Mouse (Mus musculus) embryonic facial prominence, embryonic 10.5 days (tissue): ENCODE measurements at regions not wholly inside any gene's neighbourhood (a gene's known extent, or its start where the extent isn't known, plus 50 kb on each side); places are given as distances from the start of the nearest gene placed in this dataset.

Experiments
- DNase-seq: peaks from one replicate; pipeline ENCODE4 v3.0.0-alpha.2; 2017; ENCODE audit warnings: low spot score
- H3K27ac ChIP-seq: fragments of 300-500 bp; sonication (generic); replicated peaks from 2 replicates; pipeline ENCODE4 v1.5.1; 2016; ENCODE audit warnings: mild to moderate bottlenecking
- H3K27me3 ChIP-seq: fragments of 300-500 bp; sonication (generic); replicated peaks from 2 replicates; pipeline ENCODE4 v1.6.1; 2016; ENCODE audit warnings: low read depth, mild to moderate bottlenecking; ENCODE audit not compliant: poor library complexity, severe bottlenecking
- H3K36me3 ChIP-seq: fragments of 300-500 bp; sonication (generic); replicated peaks from 2 replicates; pipeline ENCODE4 v1.6.1; 2016; ENCODE audit warnings: mild to moderate bottlenecking, moderate library complexity
- H3K4me1 ChIP-seq: fragments of 300-500 bp; sonication (generic); 2 replicates; pipeline ENCODE4 v1.6.1; 2016
- H3K4me3 ChIP-seq: fragments of 300-500 bp; sonication (generic); 2 replicates; pipeline ENCODE4 v1.5.1; 2016; ENCODE audit warnings: mild to moderate bottlenecking, moderate library complexity
- H3K9me3 ChIP-seq: fragments of 300-500 bp; sonication (generic); 2 replicates; pipeline ENCODE4 v1.6.1; 2016; ENCODE audit warnings: mild to moderate bottlenecking
- WGBS: fragments of 180-500 bp; shearing (Covaris S2); methylation state at CpG from one replicate; pipeline ENCODE4 v1.1.7; 2016; 5-methylcytosine and 5-hydroxymethylcytosine counted together

DNA sequence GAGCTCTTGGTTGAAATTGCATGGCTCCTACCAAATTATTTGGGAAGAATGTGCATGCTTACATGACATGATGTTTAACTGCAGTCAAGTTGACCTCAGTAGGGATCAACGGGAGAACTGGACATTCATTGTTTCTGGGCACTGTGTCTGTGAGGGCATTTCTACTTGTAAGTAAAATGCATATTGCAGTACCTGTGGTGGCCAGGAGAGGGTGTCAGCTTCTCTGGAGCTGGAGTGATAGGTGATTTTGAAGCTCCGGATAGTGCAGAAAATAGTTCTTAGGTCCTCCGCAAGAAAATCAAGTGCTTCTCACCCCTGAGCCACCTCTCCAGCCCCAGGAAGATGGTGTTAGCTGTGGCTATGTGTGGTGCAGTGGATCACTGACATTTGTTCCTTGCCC is 396.7 kb downstream of the Fam19a5 start:
- peak; percentile 61 for DNase-seq
- H3K4me3 ChIP-seq = no peak overlapping the region
- H3K27ac ChIP-seq = no peak overlapping the region
- no peaks in the 10 kb centered on the region for H3K27me3 ChIP-seq
- no peaks in the 10 kb centered on the region for H3K4me1 ChIP-seq
- no peaks in the 10 kb centered on the region for H3K36me3 ChIP-seq
- H3K9me3 ChIP-seq = no peaks in the 10 kb centered on the region
- WGBS = 57% methylated on average over 3 of the region's 3 CpGs

DNA sequence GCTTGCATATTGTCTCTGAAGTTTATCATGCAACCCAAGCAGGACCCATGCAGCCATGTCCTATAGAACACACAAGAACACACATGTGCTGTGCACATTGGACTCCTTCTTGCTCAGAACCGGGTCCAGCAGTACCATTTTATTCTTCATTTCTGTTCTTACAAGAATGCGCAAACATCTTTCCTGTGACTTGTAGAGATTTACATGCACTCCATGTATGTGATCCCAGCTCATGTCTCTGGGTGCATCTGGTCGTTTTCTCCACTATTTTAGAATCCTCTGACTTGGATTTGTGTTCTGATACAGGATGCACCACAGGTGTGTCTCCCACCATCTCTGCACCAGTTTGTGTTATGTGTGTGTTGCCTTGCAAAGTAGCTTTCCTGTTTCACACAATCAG is 408.4 kb downstream of the Fam19a5 start:
- Histone ChIP-seq H3K27me3 (no peaks in the 10 kb centered on the region), H3K4me3 (no peak overlapping the region), H3K36me3 (no peaks in the 10 kb centered on the region), H3K9me3 (no peaks in the 10 kb centered on the region), H3K4me1 (peaks cover 7% of the 10 kb centered on the region; the same call in 1 of the 2 replicates), H3K27ac (no peak overlapping the region)
- no peak for DNase-seq
- WGBS = 87% methylated on average over 3 of the region's 3 CpGs

DNA sequence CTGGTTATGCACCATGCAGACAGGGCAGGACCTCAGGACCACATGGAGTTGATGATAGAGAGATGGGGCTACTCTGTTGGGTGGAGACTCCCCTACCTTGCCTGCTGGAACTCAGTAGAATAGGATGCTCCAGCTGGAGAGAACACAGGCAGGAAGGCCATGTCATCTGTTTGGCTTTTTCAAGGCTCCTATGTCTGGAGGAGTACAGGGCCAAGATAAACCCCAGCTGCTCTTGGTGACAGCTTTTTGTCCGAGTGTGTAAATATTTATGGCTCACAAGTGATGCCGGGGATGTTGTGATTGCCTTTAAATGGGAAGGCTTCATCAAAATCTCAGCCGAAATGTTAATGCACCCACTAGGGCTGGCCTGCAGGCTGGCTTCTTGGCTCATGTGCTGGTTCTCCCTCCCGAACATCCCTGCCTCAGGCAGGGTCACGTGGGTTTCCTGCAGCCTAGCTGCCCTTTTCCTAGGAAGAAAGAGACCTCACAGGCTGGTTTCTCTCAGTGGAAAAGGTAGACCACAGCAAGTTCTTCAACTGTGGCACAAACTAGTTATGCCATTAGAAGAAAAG is 411.7 kb downstream of the Fam19a5 start:
- 73% methylated on average over 5 of the region's 5 CpGs for WGBS
- Histone ChIP-seq H3K4me3 (no peak overlapping the region), H3K27me3 (no peaks in the 10 kb centered on the region), H3K27ac (no peak overlapping the region), H3K9me3 (no peaks in the 10 kb centered on the region), H3K4me1 (peaks cover 7% of the 10 kb centered on the region; the same call in 1 of the 2 replicates), H3K36me3 (no peaks in the 10 kb centered on the region)
- no peak for DNase-seq

DNA sequence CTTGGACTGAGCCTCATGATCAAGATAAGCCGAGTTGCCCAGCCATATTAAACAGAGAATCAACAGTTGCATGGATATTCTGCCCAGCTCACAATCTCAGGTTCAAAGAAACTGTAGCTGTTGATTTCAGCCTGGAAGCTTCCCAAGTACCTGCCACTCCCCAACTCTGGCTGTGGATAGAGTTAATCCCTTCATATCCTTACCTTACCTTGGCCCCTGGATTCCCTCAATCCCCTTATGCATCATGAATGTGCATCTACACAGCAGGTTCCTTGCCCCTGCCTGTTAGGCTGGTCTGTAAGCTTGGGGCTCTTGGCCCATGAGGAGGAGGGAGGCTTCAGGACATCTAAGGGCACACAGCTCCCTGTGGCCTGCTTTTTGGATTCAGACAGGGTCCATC is 414.8 kb downstream of the Fam19a5 start:
- no peak overlapping the region for H3K4me3 ChIP-seq
- H3K4me1 ChIP-seq = peaks cover 7% of the 10 kb centered on the region; the same call in 1 of the 2 replicates
- 75% methylated on average over 1 of the region's 1 CpGs for WGBS
- no peaks in the 10 kb centered on the region for H3K9me3 ChIP-seq
- no peak for DNase-seq
- no peak overlapping the region for H3K27ac ChIP-seq
- H3K36me3 ChIP-seq = no peaks in the 10 kb centered on the region
- no peaks in the 10 kb centered on the region for H3K27me3 ChIP-seq

DNA sequence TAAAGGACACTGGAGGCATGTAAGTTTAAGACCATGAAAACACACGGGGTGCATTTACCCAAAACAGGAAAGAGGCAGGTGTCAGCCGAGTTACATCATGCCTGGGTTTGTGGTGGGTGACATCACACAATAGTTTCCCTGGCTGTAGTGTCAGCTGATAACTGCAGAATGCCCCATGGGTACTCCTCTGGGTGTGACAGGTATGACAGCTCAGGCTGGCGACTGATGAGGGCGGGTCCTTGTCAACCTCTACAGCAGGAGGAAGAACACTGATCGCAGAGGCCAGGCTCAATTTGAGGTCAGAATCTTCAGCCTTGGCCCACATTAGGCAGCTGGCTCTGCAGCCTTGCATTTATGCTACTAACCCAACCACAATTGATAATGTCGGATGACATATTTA is 428.5 kb downstream of the Fam19a5 start:
- WGBS = 86% methylated on average over 6 of the region's 6 CpGs

DNA sequence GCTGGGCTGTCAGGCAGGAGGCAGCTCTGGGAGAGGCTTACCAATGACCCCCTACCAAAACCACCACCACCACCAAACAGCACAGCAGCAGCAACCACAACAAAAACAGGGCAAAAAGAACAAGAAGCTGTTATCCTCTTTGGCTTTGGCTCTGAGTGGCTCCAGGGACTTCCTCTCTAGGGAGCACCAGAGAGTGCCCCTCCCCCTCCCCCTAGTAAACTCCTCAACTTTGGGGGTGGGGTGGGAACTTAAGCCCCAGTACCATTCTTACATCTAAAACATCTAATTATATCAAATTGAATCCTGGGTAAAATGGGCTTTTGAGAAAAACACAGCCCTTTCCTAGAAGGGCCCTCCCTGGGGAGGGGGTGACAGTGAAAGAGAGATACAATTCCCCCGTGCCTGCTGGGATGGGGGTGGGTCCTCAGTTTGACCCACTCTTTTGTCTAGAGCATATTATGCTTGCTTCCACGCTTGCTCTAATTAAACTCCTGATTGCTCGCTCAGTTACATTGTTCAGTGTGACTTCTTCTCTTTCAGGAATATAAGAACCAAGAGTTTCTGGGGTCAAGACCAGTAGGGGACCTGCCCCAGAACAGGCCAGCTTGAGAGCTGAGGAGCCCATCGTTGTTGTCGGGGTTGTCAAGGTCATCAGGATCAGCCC is 443.4 kb downstream of the Fam19a5 start:
- Histone ChIP-seq H3K4me3 (no peak overlapping the region), H3K36me3 (no peaks in the 10 kb centered on the region), H3K9me3 (no peaks in the 10 kb centered on the region), H3K27ac (peak overlapping the region; percentile 54; the same call in 1 of the 2 replicates), H3K27me3 (no peaks in the 10 kb centered on the region), H3K4me1 (peaks cover 28% of the 10 kb centered on the region)
- DNase-seq = peak; percentile 18
- 16% methylated on average over 5 of the region's 5 CpGs for WGBS

More for the DNA sequence above, 428.5 kb downstream of the Fam19a5 start:
- peaks cover 11% of the 10 kb centered on the region for H3K4me1 ChIP-seq
- no peak for DNase-seq
- H3K27me3 ChIP-seq = no peaks in the 10 kb centered on the region
- no peaks in the 10 kb centered on the region for H3K36me3 ChIP-seq
- H3K27ac ChIP-seq = no peak overlapping the region
- H3K9me3 ChIP-seq = no peaks in the 10 kb centered on the region
- no peak overlapping the region for H3K4me3 ChIP-seq

DNA sequence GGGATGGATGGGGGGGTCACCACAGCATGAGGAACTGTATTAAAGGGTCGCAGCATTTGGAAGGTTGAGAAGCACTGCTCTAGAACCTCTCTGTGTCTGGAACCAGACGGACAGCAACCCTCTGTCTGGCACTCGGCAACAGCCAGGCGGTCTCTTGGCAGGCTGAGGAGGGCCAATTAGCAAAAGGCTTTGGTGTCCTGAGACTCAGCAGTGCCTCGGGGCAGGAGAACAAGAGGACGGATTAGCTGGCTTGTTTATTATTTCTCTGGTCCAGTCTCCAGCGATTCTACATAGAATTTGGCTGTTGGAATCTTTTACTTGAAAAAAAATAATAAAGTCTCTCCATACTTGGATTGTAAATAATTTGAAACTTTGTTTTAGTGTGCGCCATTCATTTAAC is 450.4 kb downstream of the Fam19a5 start:
- no peak overlapping the region for H3K27ac ChIP-seq
- H3K27me3 ChIP-seq = no peaks in the 10 kb centered on the region
- H3K4me3 ChIP-seq = no peak overlapping the region
- 36% methylated on average over 8 of the region's 8 CpGs for WGBS
- no peaks in the 10 kb centered on the region for H3K36me3 ChIP-seq
- peaks cover 5% of the 10 kb centered on the region; the same call in 1 of the 2 replicates for H3K4me1 ChIP-seq
- no peaks in the 10 kb centered on the region for H3K9me3 ChIP-seq
- peak; percentile 20 for DNase-seq

DNA sequence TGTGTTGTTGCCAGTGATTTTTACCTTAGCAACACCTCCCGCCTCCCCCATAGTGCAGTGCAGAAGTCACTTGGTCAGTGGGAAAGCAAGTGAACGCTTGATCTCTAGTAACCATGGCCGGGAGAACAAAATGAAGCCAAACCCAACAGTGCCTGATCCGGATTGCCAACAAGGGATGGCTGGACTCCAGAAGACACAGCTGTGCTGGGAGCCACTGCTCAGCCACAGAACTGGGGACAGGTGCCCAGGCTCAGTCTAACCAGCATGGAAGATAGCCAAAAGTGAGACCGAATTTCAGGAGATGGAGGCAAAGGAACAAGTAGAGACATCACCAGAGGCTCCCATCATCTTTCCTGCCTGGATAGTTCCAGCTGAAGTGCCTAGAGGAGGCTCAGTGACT is 473.0 kb downstream of the Fam19a5 start:
- no peaks in the 10 kb centered on the region for H3K4me1 ChIP-seq
- no peak for DNase-seq
- no peak overlapping the region for H3K27ac ChIP-seq
- H3K36me3 ChIP-seq = no peaks in the 10 kb centered on the region
- no peak overlapping the region for H3K4me3 ChIP-seq
- H3K9me3 ChIP-seq = no peaks in the 10 kb centered on the region
- no peaks in the 10 kb centered on the region for H3K27me3 ChIP-seq
- 93% methylated on average over 5 of the region's 5 CpGs for WGBS

DNA sequence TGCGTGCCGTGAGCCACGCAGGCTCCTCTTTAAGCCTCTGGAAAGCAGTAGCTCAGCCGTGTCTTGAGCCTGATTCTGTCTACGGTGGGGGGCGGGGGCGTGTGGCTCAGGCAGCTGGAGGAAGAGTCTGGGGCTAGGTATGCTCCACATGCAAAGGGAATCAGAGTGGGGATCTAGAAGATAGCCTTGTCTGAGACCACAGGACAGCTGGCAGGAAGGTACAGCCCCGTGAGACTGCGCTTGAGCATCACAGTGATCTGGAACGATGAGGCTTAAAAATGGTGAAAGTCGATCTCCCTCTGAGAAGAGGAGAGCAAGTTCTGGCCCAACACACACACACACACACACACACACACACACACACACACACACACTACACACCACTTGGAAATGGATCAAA is 488.7 kb downstream of the Fam19a5 start:
- DNase-seq = no peak
- Histone ChIP-seq H3K4me3 (no peak overlapping the region), H3K4me1 (peaks cover 12% of the 10 kb centered on the region), H3K36me3 (no peaks in the 10 kb centered on the region), H3K9me3 (no peaks in the 10 kb centered on the region), H3K27ac (no peak overlapping the region), H3K27me3 (peaks cover 5% of the 10 kb centered on the region; the same call in 1 of the 2 replicates)
- 82% methylated on average over 11 of the region's 11 CpGs for WGBS

DNA sequence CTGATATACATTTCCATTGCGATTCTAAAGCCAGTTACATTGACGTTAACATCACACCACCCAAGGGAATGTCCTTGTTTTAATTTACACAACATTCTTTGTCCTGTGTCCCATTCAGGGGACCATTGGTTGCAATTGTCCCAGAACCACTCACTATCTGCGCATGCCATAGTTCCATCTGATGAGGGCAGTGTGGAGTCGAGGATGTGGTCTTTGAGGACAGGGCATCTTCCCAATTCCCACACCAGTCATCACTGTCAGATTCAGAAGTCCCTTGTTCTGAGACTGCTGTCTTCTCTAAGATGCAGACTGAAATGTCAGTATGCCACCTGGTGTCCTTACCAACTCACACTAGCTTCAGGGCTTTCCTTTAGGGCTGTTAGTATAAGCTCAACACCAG is 489.6 kb downstream of the Fam19a5 start:
- WGBS = 72% methylated on average over 4 of the region's 4 CpGs
- Histone ChIP-seq H3K36me3 (no peaks in the 10 kb centered on the region), H3K9me3 (no peaks in the 10 kb centered on the region), H3K4me3 (no peak overlapping the region), H3K27me3 (peaks cover 5% of the 10 kb centered on the region; the same call in 1 of the 2 replicates), H3K4me1 (peaks cover 12% of the 10 kb centered on the region), H3K27ac (no peak overlapping the region)
- no peak for DNase-seq

DNA sequence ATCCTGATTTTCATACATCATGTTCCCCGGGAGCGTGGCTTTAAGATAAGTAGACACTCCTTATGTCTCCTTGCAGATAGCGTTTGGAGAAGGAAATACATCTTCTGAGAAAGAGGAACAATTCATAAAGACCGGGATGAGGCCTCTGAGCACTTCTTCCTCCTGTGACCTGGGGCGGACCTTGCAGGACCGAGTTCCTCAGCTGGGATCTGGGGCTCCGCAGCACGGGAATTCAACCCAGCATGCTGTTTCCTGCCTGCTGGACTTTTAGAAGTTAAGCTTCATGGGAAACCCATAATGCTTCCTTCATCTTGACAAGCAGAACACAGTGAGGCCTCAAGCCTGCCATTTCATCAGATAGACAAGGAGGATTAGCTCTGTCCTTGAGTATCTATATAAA is 491.4 kb downstream of the Fam19a5 start:
- Histone ChIP-seq H3K9me3 (no peaks in the 10 kb centered on the region), H3K36me3 (no peaks in the 10 kb centered on the region), H3K27me3 (peaks cover 5% of the 10 kb centered on the region; the same call in 1 of the 2 replicates), H3K4me3 (no peak overlapping the region), H3K27ac (no peak overlapping the region), H3K4me1 (peaks cover 12% of the 10 kb centered on the region)
- WGBS = 83% methylated on average over 8 of the region's 8 CpGs
- DNase-seq = no peak

DNA sequence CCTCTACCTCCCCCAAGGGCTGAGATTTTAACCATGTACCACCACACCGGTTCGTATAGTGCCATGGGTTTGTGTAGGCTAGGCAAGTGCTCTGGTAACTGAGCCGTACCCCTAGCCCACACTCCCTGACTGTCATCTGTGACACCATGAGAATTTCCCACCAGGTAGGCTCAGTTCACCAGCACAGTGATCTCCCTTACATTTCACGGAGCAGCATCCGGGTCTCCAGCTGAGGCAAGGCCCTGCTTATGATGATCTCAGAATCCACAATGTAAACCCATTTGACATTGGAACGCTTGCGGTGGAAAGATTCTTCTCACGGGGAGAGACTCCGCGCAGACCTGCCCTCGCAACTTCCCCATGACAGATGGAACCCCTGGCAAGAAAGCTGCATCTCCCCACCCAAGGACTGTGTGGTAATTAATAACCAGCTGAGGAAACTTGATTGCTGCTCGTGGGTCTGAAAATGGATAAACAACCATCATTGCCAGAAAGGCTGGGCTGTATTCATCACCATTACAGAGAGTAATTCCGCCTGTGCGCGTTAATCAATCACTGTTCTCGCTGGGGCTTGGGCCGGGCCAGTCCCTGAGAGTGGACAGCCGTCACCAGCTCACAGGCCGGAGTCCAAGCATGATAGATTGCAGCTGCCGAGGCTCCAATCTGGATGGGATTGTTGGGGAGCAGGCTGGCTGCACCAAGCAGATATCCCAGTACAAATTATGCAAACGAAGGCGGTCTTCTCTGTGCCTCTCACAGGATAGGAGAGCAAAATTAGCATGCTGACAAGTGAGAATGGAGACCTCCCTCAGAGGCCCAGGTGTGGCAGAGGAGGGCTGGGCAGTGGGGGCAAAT is 492.3 kb downstream of the Fam19a5 start:
- no peak for DNase-seq
- WGBS = 81% methylated on average over 22 of the region's 22 CpGs
- no peak overlapping the region for H3K4me3 ChIP-seq
- H3K36me3 ChIP-seq = no peaks in the 10 kb centered on the region
- H3K4me1 ChIP-seq = peaks cover 12% of the 10 kb centered on the region
- H3K27ac ChIP-seq = no peak overlapping the region
- peaks cover 5% of the 10 kb centered on the region; the same call in 1 of the 2 replicates for H3K27me3 ChIP-seq
- H3K9me3 ChIP-seq = no peaks in the 10 kb centered on the region
